Mouse (Mus musculus) left cerebral cortex, postnatal 14 days (tissue): ENCODE measurements around the gene Plekhg1. TPM values are rescaled to one million over a fixed set of nuclear protein-coding genes. Genes with fewer than 3 reads are reported as not detected.

Experiments
- DNase-seq, 2 experiments: peaks; one replicate each; pipeline ENCODE4 v3.0.0; 2021 to 2022; ENCODE audit warnings: low spot score in 2 of 2, mixed read lengths in 1 of 2
- intact Hi-C: fragments of 180-260 bp; cut with DNase I; formaldehyde crosslinking; loops from one replicate; pipeline ENCODE4 v1.15.1; 2025
- total RNA-seq, 2 experiments: library from RNA; stranded (reverse); gene quantifications; 2 replicates each; pipeline ENCODE4 v1.2.3; 2021

The Plekhg1 gene
- total RNA-seq, 2 experiments from 2014 or later = 14.3 to 16.5 TPM

- intact Hi-C loops = no loop called here
These were observed 123.4 kb downstream of the Plekhg1 start for GRCm38 (mm10) chr10:3863411-3864195.

GRCm38 (mm10) chr10:3864196-3864540, 124.0 kb downstream of the Plekhg1 start:
- DNase-seq = no peak
- intact Hi-C loops = no loop called here

More at GRCm38 (mm10) chr10:3863411-3864195, 123.4 kb downstream of the Plekhg1 start:
- DNase-seq = no peak

- intact Hi-C loops = no loop called here
- no peak for DNase-seq
These were observed 127.1 kb downstream of the Plekhg1 start for GRCm38 (mm10) chr10:3867298-3867697.

- no peak for DNase-seq
- intact Hi-C loops = no loop called here
These were observed 130.7 kb downstream of the Plekhg1 start for GRCm38 (mm10) chr10:3870828-3871227.

- intact Hi-C loops = no loop called here
- no peak for DNase-seq
These were observed 133.3 kb downstream of the Plekhg1 start for GRCm38 (mm10) chr10:3873467-3873866.

- DNase-seq = no peak
- intact Hi-C loops = no loop called here
These were observed 137.8 kb downstream of the Plekhg1 start for GRCm38 (mm10) chr10:3877852-3878535.

- intact Hi-C loops = no loop called here
- DNase-seq = no peak
These were observed 141.0 kb downstream of the Plekhg1 start for GRCm38 (mm10) chr10:3881179-3881578.

GRCm38 (mm10) chr10:3888510-3888909, 148.3 kb downstream of the Plekhg1 start:
- no peak for DNase-seq
- intact Hi-C loops = no loop called here

- intact Hi-C loops = no loop called here
- DNase-seq = no peak
These were observed 151.5 kb downstream of the Plekhg1 start for GRCm38 (mm10) chr10:3891381-3892263.

- intact Hi-C loops = no loop called here
- no peak for DNase-seq
These were observed 152.2 kb downstream of the Plekhg1 start for GRCm38 (mm10) chr10:3892368-3892767.

GRCm38 (mm10) chr10:3898068-3898467, 157.9 kb downstream of the Plekhg1 start:
- DNase-seq = peak in 1 of 2 experiments; percentile 15
- intact Hi-C loops = no loop called here

- intact Hi-C loops = no loop called here
- no peak for DNase-seq
These were observed 160.3 kb downstream of the Plekhg1 start for GRCm38 (mm10) chr10:3900416-3900956.

GRCm38 (mm10) chr10:3905747-3906146, 165.6 kb downstream of the Plekhg1 start:
- no peak for DNase-seq
- intact Hi-C loops = no loop called here

GRCm38 (mm10) chr10:3914104-3914503, 173.9 kb downstream of the Plekhg1 start:
- intact Hi-C loops = no loop called here
- no peak for DNase-seq

- peak in 1 of 2 experiments; percentile 35 for DNase-seq
- intact Hi-C loops = no loop called here
These were observed 180.4 kb downstream of the Plekhg1 start for GRCm38 (mm10) chr10:3920368-3921152.

GRCm38 (mm10) chr10:3928008-3928545, 187.9 kb downstream of the Plekhg1 start:
- intact Hi-C loops = no loop called here
- no peak for DNase-seq

GRCm38 (mm10) chr10:3931831-3932230, 191.7 kb downstream of the Plekhg1 start:
- intact Hi-C loops = no loop called here
- DNase-seq = no peak

- intact Hi-C loops = no loop called here
- DNase-seq = no peak
These were observed 193.3 kb downstream of the Plekhg1 start for GRCm38 (mm10) chr10:3933311-3933940.
